In genomic region chr19:46987646-46988045, GRCm38 (mm10) we compare ENCODE assay signal across 11 mouse cellular contexts. TPM values are rescaled to one million over a fixed set of nuclear protein-coding genes. Genes with fewer than 3 reads are reported as not detected.
DNase-seq lines count a peak whose midpoint lies in the region; ATAC-seq lines count a peak whose summit lies in the region.
"Had no signal": no experiment of that assay in that cellular context is flagged by ENCODE, and none has a peak within 500 bp of the region (broad histone marks: within the 10 kb centered on the region; RNA-seq: fewer than 3 reads in every experiment).

No protein-coding gene starts in this region.

- no peak for DNase-seq in hindbrain, embryonic 10.5 days (ENCODE audit: low spot score)
- DNase-seq in adipocyte (ENCODE audit: low spot score) = peak; percentile 63
- DNase-seq in liver, embryonic 13.5 days = no peak
- DNase-seq in monocyte, adult 2 months (ENCODE audit: low read depth in 1 of 2, low spot score in 2 of 2) = peak; percentile 51 to 60
- DNase-seq in midbrain, embryonic 10.5 days (ENCODE audit: low spot score) = no peak
- DNase-seq in retina, embryonic 14.5 days (ENCODE audit: low spot score) = no peak
- no peak for DNase-seq in layer of hippocampus, adult 9-11 months
- DNase-seq: kidney, postnatal 10 days had no signal

- no peak for ATAC-seq in hindbrain, embryonic 16.5 days
- ATAC-seq in liver, embryonic 13.5 days (ENCODE audit: low read depth) = no peak

- peak overlapping the region; percentile 50; the same call in 1 of the 2 replicates for H3K27ac ChIP-seq in hindbrain, embryonic 10.5 days
- no peak overlapping the region for H3K27ac ChIP-seq in hindbrain, embryonic 16.5 days (ENCODE audit: low read depth, low read length)
- H3K27ac ChIP-seq in liver, embryonic 13.5 days = peak overlapping the region; percentile 97
- no peak overlapping the region for H3K27ac ChIP-seq in midbrain, embryonic 10.5 days (replicated peaks)
- H3K27ac ChIP-seq: embryonic facial prominence, embryonic 13.5 days had no signal

- no peaks in the 10 kb centered on the region for H3K27me3 ChIP-seq in hindbrain, embryonic 10.5 days (ENCODE audit: insufficient read depth, poor library complexity, severe bottlenecking)
- H3K27me3 ChIP-seq in hindbrain, embryonic 16.5 days (replicated peaks; ENCODE audit: control insufficient read depth, insufficient read depth, low read length) = no peaks in the 10 kb centered on the region
- no peaks in the 10 kb centered on the region for H3K27me3 ChIP-seq in liver, embryonic 13.5 days
- no peaks in the 10 kb centered on the region for H3K27me3 ChIP-seq in midbrain, embryonic 10.5 days (ENCODE audit: low read depth, poor library complexity, severe bottlenecking)
- H3K27me3 ChIP-seq: embryonic facial prominence, embryonic 13.5 days had no signal

- H3K4me1 ChIP-seq in hindbrain, embryonic 10.5 days (replicated peaks) = peaks cover 40% of the 10 kb centered on the region
- peaks cover 2% of the 10 kb centered on the region; the same call in 1 of the 2 replicates for H3K4me1 ChIP-seq in hindbrain, embryonic 16.5 days (ENCODE audit: control insufficient read depth, insufficient read depth, low read depth, low read length)
- H3K4me1 ChIP-seq in liver, embryonic 13.5 days (replicated peaks) = peaks cover 78% of the 10 kb centered on the region
- H3K4me1 ChIP-seq in midbrain, embryonic 10.5 days = peaks cover 27% of the 10 kb centered on the region

- H3K36me3 ChIP-seq in hindbrain, embryonic 10.5 days = no peaks in the 10 kb centered on the region
- H3K36me3 ChIP-seq in hindbrain, embryonic 16.5 days (ENCODE audit: control insufficient read depth, insufficient read depth, low read length) = no peaks in the 10 kb centered on the region
- no peaks in the 10 kb centered on the region for H3K36me3 ChIP-seq in liver, embryonic 13.5 days
- no peaks in the 10 kb centered on the region for H3K36me3 ChIP-seq in midbrain, embryonic 10.5 days
- H3K36me3 ChIP-seq: embryonic facial prominence, embryonic 13.5 days had no signal

- no peak overlapping the region for H3K4me3 ChIP-seq in hindbrain, embryonic 10.5 days
- no peak overlapping the region for H3K4me3 ChIP-seq in hindbrain, embryonic 16.5 days (ENCODE audit: low read length)
- peak overlapping the region; percentile 47; the same call in 1 of the 2 replicates for H3K4me3 ChIP-seq in liver, embryonic 13.5 days (replicated peaks)
- no peak overlapping the region for H3K4me3 ChIP-seq in midbrain, embryonic 10.5 days
- H3K4me3 ChIP-seq: embryonic facial prominence, embryonic 13.5 days had no signal

- WGBS in hindbrain, embryonic 10.5 days = 85% methylated on average over 6 of the region's 6 CpGs
- WGBS in hindbrain, embryonic 16.5 days = 83% methylated on average over 6 of the region's 6 CpGs
- 42% methylated on average over 6 of the region's 6 CpGs for WGBS in liver, embryonic 13.5 days (ENCODE audit: insufficient replicate concordance)
- WGBS in midbrain, embryonic 10.5 days = 85% methylated on average over 6 of the region's 6 CpGs

- H3K9ac ChIP-seq in hindbrain, embryonic 16.5 days (ENCODE audit: low read depth, low read length) = no peak overlapping the region
- H3K9ac ChIP-seq in liver, embryonic 13.5 days = peak overlapping the region; percentile 74
- H3K9ac ChIP-seq: embryonic facial prominence, embryonic 13.5 days had no signal

- no peak overlapping the region for H3K4me2 ChIP-seq in hindbrain, embryonic 16.5 days (ENCODE audit: low read length)
- H3K4me2 ChIP-seq in liver, embryonic 13.5 days = peak overlapping the region; percentile 71
- H3K4me2 ChIP-seq: embryonic facial prominence, embryonic 13.5 days had no signal

- no peaks in the 10 kb centered on the region for H3K9me3 ChIP-seq in hindbrain, embryonic 10.5 days
- H3K9me3 ChIP-seq in hindbrain, embryonic 16.5 days (ENCODE audit: control insufficient read depth, low read length) = no peaks in the 10 kb centered on the region
- H3K9me3 ChIP-seq in liver, embryonic 13.5 days (replicated peaks) = no peaks in the 10 kb centered on the region
- H3K9me3 ChIP-seq in midbrain, embryonic 10.5 days (replicated peaks) = no peaks in the 10 kb centered on the region
- H3K9me3 ChIP-seq: embryonic facial prominence, embryonic 13.5 days had no signal

RNA-seq across cellular contexts. Expression of gene Ina, which starts 26.9 kb away (rescaled TPM):
- 75.7 and 248 TPM in 2 replicates for polyA plus RNA-seq in hindbrain, embryonic 10.5 days (2016; fragmentation: Nextera tagmentation; extraction: Ambion mirVana)
- 413 and 454 TPM in 2 replicates for polyA plus RNA-seq in hindbrain, embryonic 16.5 days (2015; fragmentation: Nextera tagmentation; extraction: Ambion mirVana)
- polyA plus RNA-seq in liver, embryonic 13.5 days (2015; fragmentation: Nextera tagmentation; extraction: Ambion mirVana) = 0.58 and 0.71 TPM in 2 replicates
- polyA plus RNA-seq in midbrain, embryonic 10.5 days (2016; fragmentation: Nextera tagmentation; extraction: Ambion mirVana) = 51.0 and 98.3 TPM in 2 replicates
- polyA plus RNA-seq: liver, adult 2 months had no signal

RNA-seq across cellular contexts. Expression of gene Nt5c2, which starts 27.3 kb away (rescaled TPM):
- 65.1 and 69.6 TPM in 2 replicates for polyA plus RNA-seq in hindbrain, embryonic 10.5 days (2016; fragmentation: Nextera tagmentation; extraction: Ambion mirVana)
- 77.6 and 80.6 TPM in 2 replicates for polyA plus RNA-seq in hindbrain, embryonic 16.5 days (2015; fragmentation: Nextera tagmentation; extraction: Ambion mirVana)
- polyA plus RNA-seq in liver, embryonic 13.5 days (2015; fragmentation: Nextera tagmentation; extraction: Ambion mirVana) = 61.0 and 69.1 TPM in 2 replicates
- polyA plus RNA-seq in midbrain, embryonic 10.5 days (2016; fragmentation: Nextera tagmentation; extraction: Ambion mirVana) = 64.1 and 77.4 TPM in 2 replicates

Comparison
In these comparisons a context has a peak if more than half of its experiments do, and no peak if none do; other contexts are left out.
1. H3K27ac ChIP-seq: peak in hindbrain, embryonic 10.5 days (single experiment) and liver, embryonic 13.5 days (single experiment); none in hindbrain, embryonic 16.5 days (single experiment) and midbrain, embryonic 10.5 days (single experiment).
2. DNase-seq: peak in adipocyte (single experiment) and monocyte, adult 2 months (2 of 2); none in hindbrain, embryonic 10.5 days (single experiment), liver, embryonic 13.5 days (single experiment), midbrain, embryonic 10.5 days (single experiment), retina, embryonic 14.5 days (single experiment) and layer of hippocampus, adult 9-11 months (single experiment).
3. RNA of gene Ina, which starts 26.9 kb away (polyA plus RNA-seq): 413 to 454 TPM in hindbrain, embryonic 16.5 days, 75.7 to 248 TPM in hindbrain, embryonic 10.5 days and 51.0 to 98.3 TPM in midbrain, embryonic 10.5 days; 0.58 to 0.71 TPM in liver, embryonic 13.5 days; every median in the first group is over 10 times any median in the second.